Mouse (Mus musculus) kidney, postnatal 0 days (tissue): ENCODE data around the gene Rnf186. TPM values are rescaled to one million over a fixed set of nuclear protein-coding genes. Genes with fewer than 3 reads are reported as not detected.
A peak's percentile ranks its signal among the peaks of the same experiment; 100 is the strongest.

ENCODE experiments used
- ATAC-seq: fragments of 200-750 bp; cut with Nextera tagmentation; replicated peaks from 2 replicates; pipeline ENCODE4 v1.8.0; 2017; ENCODE audit warnings: low read depth, moderate number of reproducible peaks, moderate TSS enrichment, moderate library complexity; ENCODE audit not compliant: low FRiP score
- DNase-seq: peaks from one replicate; pipeline ENCODE4 v3.0.0-alpha.2; 2016; ENCODE audit warnings: low spot score
- H3K27ac ChIP-seq: fragments of 300-500 bp; sonication (generic); 2 replicates; pipeline ENCODE4 v1.5.1; 2014; ENCODE audit warnings: mild to moderate bottlenecking
- H3K27me3 ChIP-seq: fragments of 300-500 bp; sonication (generic); 2 replicates; pipeline ENCODE4 v1.6.1; 2014; ENCODE audit warnings: low read length, mixed read lengths; ENCODE audit not compliant: insufficient read depth
- H3K36me3 ChIP-seq: fragments of 300-500 bp; sonication (generic); 2 replicates; pipeline ENCODE4 v1.6.1; 2014; ENCODE audit warnings: low read length, mixed read lengths; ENCODE audit not compliant: insufficient read depth
- H3K4me1 ChIP-seq: fragments of 300-500 bp; sonication (generic); replicated peaks from 2 replicates; pipeline ENCODE4 v1.6.1; 2014; ENCODE audit warnings: antibody characterized with exemption, low read length, mixed read lengths; ENCODE audit not compliant: insufficient read depth
- H3K4me2 ChIP-seq: fragments of 300-500 bp; sonication (generic); 2 replicates; pipeline ENCODE4 v1.6.1; 2014; ENCODE audit warnings: mild to moderate bottlenecking, low read length, moderate library complexity, mixed read lengths
- H3K4me3 ChIP-seq: fragments of 300-500 bp; sonication (generic); replicated peaks from 2 replicates; pipeline ENCODE4 v1.5.1; 2014; ENCODE audit warnings: low read depth, low read length
- H3K9ac ChIP-seq: fragments of 300-500 bp; sonication (generic); 2 replicates; pipeline ENCODE4 v1.6.1; 2014; ENCODE audit warnings: low read depth, low read length
- H3K9me3 ChIP-seq: fragments of 300-500 bp; sonication (generic); replicated peaks from 2 replicates; pipeline ENCODE4 v1.6.1; 2016; ENCODE audit warnings: low read length, inconsistent platforms, mixed read lengths
- CTCF ChIP-seq: IDR thresholded peaks from 2 replicates; pipeline ENCODE4 v1.5.1; 2016; ENCODE audit warnings: antibody characterized with exemption, low read depth, mild to moderate bottlenecking, moderate library complexity
- WGBS: fragments of 180-500 bp; shearing (Covaris S2); extraction: QIAGEN DNeasy Blood & Tissue Kit; methylation state at CpG from one replicate; pipeline ENCODE4 v1.1.7; 2014; 5-methylcytosine and 5-hydroxymethylcytosine counted together
- polyA plus RNA-seq: library from polyadenylated mRNA; unstranded; fragments of >200 nt; fragmentation: Nextera tagmentation; extraction: Ambion mirVana; gene quantifications from 2 replicates; pipeline ENCODE4 v1.2.1, GENCODE M21; 2015

Rnf186 gene
- polyA plus RNA-seq, 1 experiment from 2014 or later: 17.7 TPM

DNA sequence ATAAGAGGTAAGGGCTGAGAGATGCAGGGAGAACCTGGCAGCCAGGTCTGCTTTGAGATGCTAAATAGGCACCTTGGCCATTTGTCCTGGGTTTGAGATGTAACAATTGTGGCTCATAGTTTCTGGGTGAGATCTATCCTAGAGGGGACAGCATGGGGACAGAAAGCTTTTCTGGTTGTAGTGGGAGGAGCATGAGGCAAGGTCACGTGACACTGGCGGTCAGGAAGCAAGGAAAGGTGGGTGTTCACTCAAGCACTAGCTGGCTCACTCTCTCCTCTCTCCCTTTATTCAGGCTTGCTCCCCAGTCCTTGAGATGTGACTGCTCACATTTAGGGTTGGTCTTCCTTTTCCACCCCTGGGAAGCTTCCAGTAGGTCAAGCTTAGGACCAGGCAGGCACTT lies 34.1 kb downstream of the Rnf186 start:
- Histone ChIP-seq H3K4me1 (no peaks in the 10 kb centered on the region), H3K9me3 (no peaks in the 10 kb centered on the region), H3K27ac (no peak overlapping the region), H3K4me2 (no peak overlapping the region), H3K9ac (no peak overlapping the region), H3K27me3 (no peaks in the 10 kb centered on the region), H3K4me3 (no peak overlapping the region), H3K36me3 (no peaks in the 10 kb centered on the region)
- TF ChIP-seq CTCF: no peak
- 50% methylated on average over 2 of the region's 2 CpGs for WGBS
- DNase-seq (no peak), ATAC-seq (no peak)

DNA sequence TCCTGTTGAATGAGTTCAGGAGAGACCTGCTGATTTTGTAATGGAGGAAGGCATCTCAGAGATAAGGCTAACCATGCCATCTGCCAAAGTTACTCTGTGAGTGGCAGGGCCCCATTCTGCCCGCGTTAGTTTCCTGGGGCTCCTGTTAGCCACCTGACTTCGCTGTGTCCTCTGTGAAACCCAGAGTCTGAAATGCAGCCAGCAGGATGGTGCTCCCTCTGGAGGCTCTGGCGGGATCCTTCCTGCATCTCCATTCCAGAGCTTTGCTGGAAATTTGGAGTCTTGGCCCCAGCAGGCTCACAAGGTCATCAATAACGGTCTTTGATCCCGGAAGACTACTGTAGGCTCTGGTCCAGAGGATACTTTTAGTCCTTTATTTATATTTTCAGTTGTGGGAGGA lies 34.5 kb downstream of the Rnf186 start:
- no peak overlapping the region for H3K4me2 ChIP-seq
- ATAC-seq: no peak
- no peaks in the 10 kb centered on the region for H3K27me3 ChIP-seq
- peak; percentile 66 for TF ChIP-seq CTCF
- H3K27ac ChIP-seq: no peak overlapping the region
- no peaks in the 10 kb centered on the region for H3K4me1 ChIP-seq
- H3K9me3 ChIP-seq: no peaks in the 10 kb centered on the region
- 18% methylated on average over 6 of the region's 6 CpGs for WGBS
- H3K36me3 ChIP-seq: no peaks in the 10 kb centered on the region
- H3K9ac ChIP-seq: no peak overlapping the region
- no peak overlapping the region for H3K4me3 ChIP-seq
- peak; percentile 48 for DNase-seq

DNA sequence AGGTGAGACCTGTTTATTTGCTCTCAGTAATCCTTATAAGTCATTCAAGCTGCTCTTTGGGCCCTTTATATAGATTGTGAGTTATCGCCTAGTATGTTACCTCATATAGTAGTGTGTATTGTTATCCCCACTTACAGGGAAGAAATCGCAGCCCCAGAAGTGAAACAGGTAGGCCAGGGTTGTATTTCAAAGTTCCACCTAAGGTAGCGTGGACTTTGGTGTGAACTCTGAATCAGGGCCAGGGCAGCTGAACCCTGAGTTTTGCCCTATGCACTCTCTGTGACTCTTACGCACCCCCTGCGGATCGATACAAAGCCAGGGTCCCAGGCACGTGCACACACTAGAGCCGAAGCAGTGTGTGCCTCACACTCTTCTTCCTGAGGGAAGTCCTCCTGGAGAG lies 37.2 kb downstream of the Rnf186 start:
- H3K9ac ChIP-seq: no peak overlapping the region
- no peaks in the 10 kb centered on the region for H3K27me3 ChIP-seq
- no peak overlapping the region for H3K27ac ChIP-seq
- no peak overlapping the region for H3K4me3 ChIP-seq
- ATAC-seq (no peak), DNase-seq (no peak)
- H3K9me3 ChIP-seq: no peaks in the 10 kb centered on the region
- peaks cover 8% of the 10 kb centered on the region; the same call in 1 of the 2 replicates for H3K4me1 ChIP-seq
- H3K36me3 ChIP-seq: no peaks in the 10 kb centered on the region
- WGBS: 88% methylated on average over 8 of the region's 8 CpGs
- TF ChIP-seq CTCF: no peak
- H3K4me2 ChIP-seq: no peak overlapping the region

DNA sequence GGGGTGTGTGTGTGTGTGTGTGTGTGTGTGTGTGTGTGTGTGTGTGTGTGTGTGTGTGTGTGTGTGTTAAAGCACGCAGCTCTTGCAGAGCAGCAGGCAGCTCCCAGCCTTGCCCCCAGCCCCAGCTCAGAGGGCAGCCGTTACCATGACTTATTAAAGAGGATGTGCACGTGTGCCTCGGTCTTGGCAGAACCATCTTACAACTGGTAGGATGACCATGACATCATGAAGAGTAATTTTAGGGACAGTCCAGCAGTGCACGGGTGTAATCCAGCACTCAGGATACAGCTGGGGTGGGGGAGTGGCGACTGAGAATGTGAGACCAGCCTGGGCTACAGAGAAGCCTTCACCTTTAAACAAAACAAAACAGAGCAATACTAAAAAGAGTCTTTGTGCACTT lies 38.3 kb downstream of the Rnf186 start:
- Histone ChIP-seq H3K9ac (no peak overlapping the region), H3K4me1 (peaks cover 8% of the 10 kb centered on the region; the same call in 1 of the 2 replicates), H3K27me3 (no peaks in the 10 kb centered on the region), H3K36me3 (no peaks in the 10 kb centered on the region), H3K9me3 (no peaks in the 10 kb centered on the region), H3K27ac (no peak overlapping the region), H3K4me3 (no peak overlapping the region), H3K4me2 (no peak overlapping the region)
- WGBS: 40% methylated on average over 6 of the region's 6 CpGs
- no peak for TF ChIP-seq CTCF
- ATAC-seq (no peak), DNase-seq (no peak)

DNA sequence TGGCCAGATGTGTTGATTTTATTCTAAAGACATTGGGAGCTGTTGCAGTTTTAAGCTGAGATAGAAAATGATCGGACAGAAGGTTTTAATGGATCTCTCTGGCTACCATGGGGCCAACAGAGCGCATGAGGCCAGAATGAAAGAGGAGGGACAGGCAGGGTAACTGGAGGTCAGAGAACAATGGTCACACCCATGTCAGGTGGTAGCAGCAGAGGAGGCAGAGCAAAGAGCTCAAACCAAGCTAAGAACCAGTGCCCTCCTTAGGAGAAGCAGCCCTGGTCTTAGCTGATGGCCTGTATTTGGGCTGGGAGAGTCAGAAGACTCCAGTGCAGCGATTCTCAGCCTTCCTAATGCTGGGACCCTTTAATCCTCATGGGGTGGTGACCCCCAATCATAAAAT lies 40.4 kb downstream of the Rnf186 start:
- no peak overlapping the region for H3K9ac ChIP-seq
- peaks cover 8% of the 10 kb centered on the region; the same call in 1 of the 2 replicates for H3K4me1 ChIP-seq
- no peaks in the 10 kb centered on the region for H3K9me3 ChIP-seq
- no peak for TF ChIP-seq CTCF
- no peak for DNase-seq
- WGBS: 73% methylated on average over 3 of the region's 3 CpGs
- H3K4me3 ChIP-seq: no peak overlapping the region
- no peak for ATAC-seq
- no peaks in the 10 kb centered on the region for H3K36me3 ChIP-seq
- H3K27ac ChIP-seq: no peak overlapping the region
- H3K4me2 ChIP-seq: no peak overlapping the region
- H3K27me3 ChIP-seq: no peaks in the 10 kb centered on the region

DNA sequence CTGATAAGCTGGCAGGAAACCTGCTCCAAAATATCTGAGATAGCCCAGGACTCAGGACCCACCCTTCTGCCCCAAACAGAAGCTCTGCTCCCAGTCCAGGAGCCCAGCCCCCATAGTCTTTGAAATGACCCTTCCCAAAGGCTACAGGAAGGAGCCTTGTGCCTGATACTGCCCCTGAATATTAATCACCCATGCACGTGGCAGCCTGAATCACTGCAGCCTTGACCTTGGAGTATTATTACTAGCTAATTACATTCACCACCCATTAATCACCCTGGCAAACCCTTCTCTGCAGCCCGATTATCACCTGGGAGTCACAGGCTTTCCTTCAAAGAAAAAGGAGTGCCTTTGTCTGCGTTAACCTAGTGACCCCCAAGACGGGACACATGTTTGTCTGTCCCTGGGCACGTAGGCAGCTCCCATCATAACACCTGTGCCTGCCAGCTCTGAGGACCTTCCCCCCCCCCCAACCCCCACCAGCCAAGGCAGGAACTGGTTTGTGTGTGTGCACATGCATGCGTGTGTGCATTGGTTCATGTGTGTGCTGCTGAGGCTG lies 41.1 kb downstream of the Rnf186 start:
- H3K9me3 ChIP-seq: no peaks in the 10 kb centered on the region
- DNase-seq (peak; percentile 48), ATAC-seq (no peak)
- H3K4me3 ChIP-seq: no peak overlapping the region
- 20% methylated on average over 6 of the region's 6 CpGs for WGBS
- TF ChIP-seq CTCF: no peak
- H3K27ac ChIP-seq: no peak overlapping the region
- H3K27me3 ChIP-seq: no peaks in the 10 kb centered on the region
- no peaks in the 10 kb centered on the region for H3K36me3 ChIP-seq
- no peak overlapping the region for H3K4me2 ChIP-seq
- peaks cover 8% of the 10 kb centered on the region; the same call in 1 of the 2 replicates for H3K4me1 ChIP-seq
- H3K9ac ChIP-seq: no peak overlapping the region

DNA sequence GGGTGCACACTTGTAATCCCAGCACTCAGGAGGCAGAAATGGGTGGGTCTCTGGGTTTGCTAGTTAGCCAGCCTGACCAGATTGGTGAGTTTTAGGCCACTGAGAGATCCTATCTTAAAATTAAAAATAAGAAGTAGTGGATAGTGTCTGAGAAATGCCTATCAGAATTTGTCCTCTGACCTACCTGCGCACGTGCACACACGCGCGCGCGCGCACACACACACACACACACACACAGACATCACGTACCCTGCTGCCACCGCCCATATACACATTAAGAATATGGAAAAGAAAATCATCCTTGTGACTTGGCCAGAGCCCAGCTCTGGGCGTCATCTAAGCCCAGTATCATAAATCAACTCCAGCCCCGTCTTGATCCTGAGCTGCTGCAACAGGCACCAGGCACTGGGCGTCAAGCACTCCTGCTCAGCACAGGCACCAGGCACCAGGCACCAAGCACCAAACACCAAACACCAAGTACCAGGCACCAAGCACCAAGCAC lies 44.3 kb downstream of the Rnf186 start:
- H3K27me3 ChIP-seq: no peaks in the 10 kb centered on the region

More for the DNA sequence above, 44.3 kb downstream of the Rnf186 start:
- TF ChIP-seq CTCF: no peak
- ATAC-seq: no peak; the same call in 1 of the 2 replicates
- peaks cover 8% of the 10 kb centered on the region; the same call in 1 of the 2 replicates for H3K4me1 ChIP-seq
- H3K4me3 ChIP-seq: no peak overlapping the region
- H3K9ac ChIP-seq: no peak overlapping the region
- peak; percentile 19 for DNase-seq
- H3K9me3 ChIP-seq: no peaks in the 10 kb centered on the region
- 72% methylated on average over 13 of the region's 13 CpGs for WGBS
- no peak overlapping the region for H3K27ac ChIP-seq
- no peak overlapping the region for H3K4me2 ChIP-seq
- no peaks in the 10 kb centered on the region for H3K36me3 ChIP-seq
